Mouse (Mus musculus) testis, adult 2 months (tissue): ENCODE results near the gene Abi1. TPM values are rescaled to one million over a fixed set of nuclear protein-coding genes. Genes with fewer than 3 reads are reported as not detected.

ENCODE experiments used
- H3K27ac ChIP-seq: fragments of 200-500 bp; 2 replicates; pipeline ENCODE4 v1.5.1; 2012; ENCODE audit warnings: low read depth, low read length; ENCODE audit not compliant: control insufficient read depth, insufficient read depth
- H3K27me3 ChIP-seq: fragments of 200-500 bp; 2 replicates; pipeline ENCODE4 v1.6.1; 2012; ENCODE audit warnings: mild to moderate bottlenecking, low read length, moderate library complexity; ENCODE audit not compliant: control insufficient read depth, insufficient read depth
- H3K36me3 ChIP-seq: fragments of 200-500 bp; 2 replicates; pipeline ENCODE4 v1.6.1; 2012; ENCODE audit warnings: mild to moderate bottlenecking, low read length; ENCODE audit not compliant: control insufficient read depth, insufficient read depth
- H3K4me1 ChIP-seq: fragments of 200-500 bp; 2 replicates; pipeline ENCODE4 v1.6.1; 2012; ENCODE audit warnings: low read length; ENCODE audit not compliant: control insufficient read depth, insufficient read depth
- H3K4me3 ChIP-seq: fragments of 200-500 bp; 2 replicates; pipeline ENCODE4 v1.5.1; 2012; ENCODE audit warnings: low read depth, mild to moderate bottlenecking, low read length, moderate library complexity, mixed read lengths; ENCODE audit not compliant: control insufficient read depth
- CTCF ChIP-seq: fragments of 200-500 bp; IDR thresholded peaks from 2 replicates; pipeline ENCODE4 v1.5.1; 2012; ENCODE audit warnings: low read depth, mild to moderate bottlenecking, inconsistent platforms, low read length, moderate library complexity; ENCODE audit not compliant: control insufficient read depth, insufficient read depth, insufficient replicate concordance
- POLR2A ChIP-seq: fragments of 200-500 bp; IDR thresholded peaks from 2 replicates; pipeline ENCODE4 v1.6.1; 2012; ENCODE audit warnings: low read depth, mild to moderate bottlenecking, inconsistent platforms, low read length, moderate library complexity; ENCODE audit not compliant: control insufficient read depth
- polyA plus RNA-seq: library from polyadenylated mRNA; depleted of rRNA; stranded (reverse); fragments of >200 nt; gene quantifications from 2 replicates; pipeline ENCODE4 v1.2.3, GENCODE M21; 2012

The Abi1 gene
- polyA plus RNA-seq, 1 experiment: 29.1 TPM

DNA sequence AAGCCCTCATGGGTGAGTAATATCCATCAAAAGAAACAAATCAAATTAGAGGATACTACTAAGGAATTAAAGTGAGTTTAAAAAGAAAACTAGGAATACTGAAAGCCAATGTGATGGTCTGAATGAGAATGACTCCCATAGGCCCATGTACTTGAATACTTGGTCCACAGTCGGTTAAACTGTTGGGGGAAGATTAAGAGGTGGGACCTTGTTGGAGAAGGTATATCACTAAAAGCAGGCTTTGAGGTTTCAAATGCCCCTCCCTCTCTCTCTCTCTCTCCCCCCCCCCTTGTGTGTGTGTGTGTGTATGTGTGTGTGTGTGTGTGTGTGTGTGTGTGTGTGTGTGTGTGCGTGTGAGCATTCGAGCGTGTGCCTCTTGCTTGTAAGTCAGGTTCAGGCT, 9.4 kb downstream of the Abi1 start:
- TF ChIP-seq POLR2A: no peak
- TF ChIP-seq CTCF: no peak
- Histone ChIP-seq H3K27ac (no peak overlapping the region), H3K36me3 (no peaks in the 10 kb centered on the region), H3K4me3 (no peak overlapping the region), H3K27me3 (no peaks in the 10 kb centered on the region), H3K4me1 (no peaks in the 10 kb centered on the region; the same call in 1 of the 2 replicates)

DNA sequence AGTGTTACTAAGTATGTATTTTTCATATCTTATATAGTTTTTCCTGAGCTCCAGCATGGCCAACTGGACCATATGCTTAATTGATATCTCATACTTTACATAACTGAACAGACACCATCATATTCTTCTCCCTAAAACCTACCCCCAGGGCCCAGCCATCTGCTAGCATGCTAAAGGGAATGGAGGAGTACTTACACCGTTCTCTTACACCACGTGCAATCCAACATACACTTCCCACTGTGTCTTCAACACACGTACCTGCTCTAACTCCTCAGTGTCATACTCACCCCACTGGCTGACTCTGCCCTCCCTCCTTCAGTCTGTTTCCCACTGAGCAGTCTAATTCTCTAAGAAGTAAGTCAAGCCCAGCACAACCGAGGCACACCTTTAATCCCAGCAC, 11.2 kb downstream of the Abi1 start:
- no peak overlapping the region for H3K4me3 ChIP-seq
- H3K27me3 ChIP-seq: no peaks in the 10 kb centered on the region
- no peaks in the 10 kb centered on the region for H3K36me3 ChIP-seq
- H3K4me1 ChIP-seq: no peaks in the 10 kb centered on the region; the same call in 1 of the 2 replicates
- TF ChIP-seq POLR2A (no peak), CTCF (no peak)
- H3K27ac ChIP-seq: no peak overlapping the region

DNA sequence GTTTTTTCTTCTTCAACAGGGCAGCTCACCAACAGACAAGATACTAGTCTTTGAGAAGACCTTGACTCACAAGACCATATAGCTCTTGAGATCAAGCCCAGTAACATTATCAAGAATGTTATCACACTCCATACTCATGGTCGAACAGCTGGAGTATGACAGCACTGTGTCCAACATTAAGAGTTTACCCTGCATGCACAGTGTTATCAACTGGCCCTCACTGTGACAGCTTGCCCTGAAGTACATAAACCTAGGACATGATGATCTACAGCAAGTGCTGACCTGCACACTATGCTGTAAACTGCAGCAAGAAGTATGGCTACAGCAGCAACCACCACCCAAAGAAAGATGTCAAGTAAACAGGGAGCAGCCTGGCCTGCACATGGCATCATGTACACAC, 13.7 kb downstream of the Abi1 start:
- no peaks in the 10 kb centered on the region for H3K27me3 ChIP-seq
- H3K4me3 ChIP-seq: no peak overlapping the region
- H3K4me1 ChIP-seq: no peaks in the 10 kb centered on the region; the same call in 1 of the 2 replicates
- no peaks in the 10 kb centered on the region for H3K36me3 ChIP-seq
- H3K27ac ChIP-seq: no peak overlapping the region; the same call in 1 of the 2 replicates
- TF ChIP-seq CTCF (no peak), POLR2A (no peak)

DNA sequence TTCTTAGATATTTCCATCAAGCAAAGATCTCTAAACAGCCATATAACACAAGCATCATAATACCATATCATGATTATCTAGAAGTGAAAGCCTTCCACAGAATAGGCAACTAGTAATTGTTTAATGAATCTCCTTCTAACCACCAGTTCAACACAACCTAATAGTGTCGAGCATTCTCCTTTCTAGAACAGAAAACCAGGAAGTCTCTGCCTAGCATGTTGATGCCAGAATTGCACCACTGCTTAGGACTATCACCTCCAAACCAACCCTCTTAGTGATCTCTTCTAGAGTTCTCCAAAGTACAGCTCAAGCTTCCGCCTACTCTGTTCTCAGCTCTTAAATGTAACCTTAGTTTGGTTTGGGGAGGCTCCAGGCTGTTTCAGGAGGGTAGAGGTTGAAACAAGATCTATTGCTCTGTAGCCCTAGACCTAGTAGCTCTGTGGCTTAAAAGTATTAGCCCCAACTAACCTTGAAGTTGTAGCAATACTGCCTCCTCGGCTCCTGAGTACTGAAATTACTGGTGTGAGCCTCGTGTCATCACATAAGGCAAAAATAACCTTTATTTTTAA, 16.2 kb downstream of the Abi1 start:
- no peaks in the 10 kb centered on the region; the same call in 1 of the 2 replicates for H3K4me1 ChIP-seq
- H3K4me3 ChIP-seq: no peak overlapping the region
- no peaks in the 10 kb centered on the region for H3K27me3 ChIP-seq
- TF ChIP-seq CTCF (no peak), POLR2A (no peak)
- no peak overlapping the region for H3K27ac ChIP-seq
- H3K36me3 ChIP-seq: no peaks in the 10 kb centered on the region

DNA sequence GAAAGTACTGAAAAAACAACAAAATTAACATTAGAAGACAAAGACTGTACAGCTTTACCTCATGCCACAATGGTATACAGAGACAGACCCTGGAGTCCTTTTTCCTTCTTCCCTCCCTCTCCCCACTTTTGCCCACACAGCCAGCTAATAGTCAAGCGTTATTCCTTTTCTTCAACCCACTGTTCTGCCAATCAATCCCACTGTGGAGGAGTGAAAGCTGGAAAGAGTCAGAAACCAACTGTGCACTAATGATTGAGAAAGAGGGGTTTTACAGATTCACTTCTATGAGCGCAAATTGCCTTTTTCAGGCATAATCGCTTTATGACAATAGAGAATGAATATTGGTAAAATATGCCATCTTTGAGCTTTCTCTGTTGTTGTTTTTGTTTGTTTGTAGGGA, 17.0 kb downstream of the Abi1 start:
- TF ChIP-seq CTCF: no peak
- TF ChIP-seq POLR2A: no peak
- Histone ChIP-seq H3K27ac (no peak overlapping the region), H3K27me3 (no peaks in the 10 kb centered on the region), H3K4me3 (no peak overlapping the region), H3K4me1 (no peaks in the 10 kb centered on the region; the same call in 1 of the 2 replicates), H3K36me3 (no peaks in the 10 kb centered on the region)

DNA sequence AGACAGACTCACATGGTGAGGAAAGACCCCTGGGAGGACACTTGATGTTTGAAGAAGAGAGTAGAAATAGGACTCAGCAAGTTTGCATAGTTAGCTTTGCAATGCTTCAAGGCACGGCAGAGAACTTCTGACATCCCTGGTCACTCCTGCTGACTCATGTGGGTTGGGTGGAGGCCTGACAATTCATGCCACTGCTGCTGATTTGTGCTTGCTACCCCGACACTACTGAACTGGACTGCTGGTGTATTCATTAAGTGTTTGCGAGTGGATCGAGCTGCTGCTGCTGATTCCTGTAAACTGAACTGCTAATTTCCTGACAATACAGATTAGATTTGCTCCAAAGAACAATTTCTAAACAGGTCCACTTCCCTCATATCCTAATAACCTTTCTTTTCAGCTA, 18.3 kb downstream of the Abi1 start:
- Histone ChIP-seq H3K27me3 (no peaks in the 10 kb centered on the region), H3K36me3 (no peaks in the 10 kb centered on the region), H3K27ac (no peak overlapping the region), H3K4me1 (no peaks in the 10 kb centered on the region), H3K4me3 (no peak overlapping the region)
- no peak for TF ChIP-seq POLR2A
- no peak for TF ChIP-seq CTCF

DNA sequence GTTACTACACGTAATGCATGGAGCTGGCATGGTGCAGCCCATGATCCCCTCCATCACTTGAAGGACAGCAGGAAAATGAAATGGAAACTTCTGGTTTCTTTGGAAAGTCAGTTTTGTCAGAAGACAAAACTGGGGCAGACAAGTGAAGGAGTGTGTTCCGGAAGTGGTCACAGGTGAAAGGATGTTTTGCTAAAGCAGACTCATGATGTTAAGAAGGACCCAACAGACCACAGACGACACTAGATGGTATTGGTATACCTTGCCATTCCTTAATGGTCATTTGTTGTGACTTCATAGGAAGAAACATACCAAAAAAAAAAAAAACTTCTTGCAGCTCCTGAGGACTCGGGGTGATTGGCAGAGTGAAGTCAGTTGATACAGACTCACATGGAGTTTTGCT, 18.7 kb downstream of the Abi1 start:
- TF ChIP-seq POLR2A: no peak
- TF ChIP-seq CTCF: no peak

More for the DNA sequence above, 18.7 kb downstream of the Abi1 start:
- Histone ChIP-seq H3K36me3 (no peaks in the 10 kb centered on the region), H3K4me1 (no peaks in the 10 kb centered on the region), H3K27ac (no peak overlapping the region), H3K27me3 (no peaks in the 10 kb centered on the region), H3K4me3 (no peak overlapping the region)
